Mouse (Mus musculus) neural tube, embryonic 10.5 days (tissue): ENCODE measurements around the gene Syt2.

Source experiments
- DNase-seq: peaks from one replicate; pipeline ENCODE4 v3.0.0-alpha.2; 2017; ENCODE audit warnings: low spot score; ENCODE audit errors: extremely low spot score

Syt2 gene

GRCm38 (mm10) chr1:134772821-134773220 is 126.3 kb downstream of the Syt2 start:
- no peak for DNase-seq

GRCm38 (mm10) chr1:134773256-134773655 is 126.8 kb downstream of the Syt2 start:
- DNase-seq: no peak

GRCm38 (mm10) chr1:134774247-134774646 is 127.8 kb downstream of the Syt2 start:
- no peak for DNase-seq

- no peak for DNase-seq
These were observed 128.3 kb downstream of the Syt2 start for GRCm38 (mm10) chr1:134774728-134775287.

GRCm38 (mm10) chr1:134775631-134776030 is 129.2 kb downstream of the Syt2 start:
- DNase-seq: no peak

GRCm38 (mm10) chr1:134777201-134777885 is 130.9 kb downstream of the Syt2 start:
- no peak for DNase-seq

- no peak for DNase-seq
These were observed 131.6 kb downstream of the Syt2 start for GRCm38 (mm10) chr1:134777936-134778548.

- no peak for DNase-seq
These were observed 136.3 kb downstream of the Syt2 start for GRCm38 (mm10) chr1:134782797-134783196.

- no peak for DNase-seq
These were observed 137.5 kb downstream of the Syt2 start for GRCm38 (mm10) chr1:134783958-134784357.

- no peak for DNase-seq
These were observed 138.0 kb downstream of the Syt2 start for GRCm38 (mm10) chr1:134784481-134784880.

- DNase-seq: no peak
These were observed 138.4 kb downstream of the Syt2 start for GRCm38 (mm10) chr1:134784911-134785310.

GRCm38 (mm10) chr1:134788096-134788495 is 141.6 kb downstream of the Syt2 start:
- DNase-seq: no peak

- DNase-seq: no peak
These were observed 144.4 kb downstream of the Syt2 start for GRCm38 (mm10) chr1:134790716-134791439.

- DNase-seq: no peak
These were observed 145.0 kb downstream of the Syt2 start for GRCm38 (mm10) chr1:134791456-134791855.

GRCm38 (mm10) chr1:134796076-134796475 is 149.6 kb downstream of the Syt2 start:
- DNase-seq: no peak

GRCm38 (mm10) chr1:134796536-134796935 is 150.1 kb downstream of the Syt2 start:
- no peak for DNase-seq

- no peak for DNase-seq
These were observed 155.3 kb downstream of the Syt2 start for GRCm38 (mm10) chr1:134801758-134802157.

- DNase-seq: no peak
These were observed 157.0 kb downstream of the Syt2 start for GRCm38 (mm10) chr1:134803286-134804117.

- DNase-seq: no peak
These were observed 157.9 kb downstream of the Syt2 start for GRCm38 (mm10) chr1:134804373-134804772.

GRCm38 (mm10) chr1:134805471-134805870 is 159.0 kb downstream of the Syt2 start:
- DNase-seq: no peak
